Mouse (Mus musculus) adrenal gland, adult (tissue): ENCODE measurements at regions not wholly inside any gene's neighbourhood (a gene's known extent, or its start where the extent isn't known, plus 50 kb on each side); places are given as distances from the start of the nearest gene placed in this dataset.

Experiments used
- DNase-seq, 2 experiments: peaks; one replicate each; pipeline ENCODE4 v3.0.0; 2022 to 2023; ENCODE audit warnings: low spot score in 1 of 2; ENCODE audit not compliant: inconsistent age in 2 of 2

GRCm38 (mm10) chr17:84074000-84074782, 113.6 kb downstream of the Zfp36l2 start:
- peak in 1 of 2 experiments; percentile 62 for DNase-seq

DNA sequence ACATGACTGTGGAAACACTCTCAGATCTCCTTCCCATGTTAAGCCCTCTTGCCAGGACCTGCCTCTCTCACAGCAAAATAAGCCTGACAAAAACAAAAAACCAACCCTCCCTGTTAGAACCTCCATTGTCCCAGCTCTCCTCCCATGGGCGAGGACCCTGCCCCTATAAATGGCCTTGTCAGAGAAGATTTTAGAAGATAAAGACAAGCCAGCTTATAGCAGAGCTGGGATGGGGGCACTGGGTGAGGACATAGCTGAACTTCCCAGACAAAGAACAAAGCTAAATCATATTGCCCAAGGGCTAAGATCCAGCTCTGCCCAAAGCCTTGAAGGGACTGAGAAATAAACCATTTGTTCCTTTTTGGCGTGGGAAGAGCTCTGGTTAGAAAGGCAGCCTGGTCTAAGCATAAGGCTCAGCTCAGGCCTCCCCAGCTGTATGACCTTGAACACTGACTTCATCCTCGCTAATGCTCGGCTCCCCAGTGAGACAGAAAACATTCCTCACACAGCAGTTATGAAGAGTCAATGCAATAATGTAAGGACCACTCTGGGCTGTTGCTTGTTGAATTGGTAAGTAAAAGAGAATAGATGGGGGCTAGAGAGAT, 115.2 kb downstream of the Zfp36l2 start:
- peak in 1 of 2 experiments; percentile 60 for DNase-seq

DNA sequence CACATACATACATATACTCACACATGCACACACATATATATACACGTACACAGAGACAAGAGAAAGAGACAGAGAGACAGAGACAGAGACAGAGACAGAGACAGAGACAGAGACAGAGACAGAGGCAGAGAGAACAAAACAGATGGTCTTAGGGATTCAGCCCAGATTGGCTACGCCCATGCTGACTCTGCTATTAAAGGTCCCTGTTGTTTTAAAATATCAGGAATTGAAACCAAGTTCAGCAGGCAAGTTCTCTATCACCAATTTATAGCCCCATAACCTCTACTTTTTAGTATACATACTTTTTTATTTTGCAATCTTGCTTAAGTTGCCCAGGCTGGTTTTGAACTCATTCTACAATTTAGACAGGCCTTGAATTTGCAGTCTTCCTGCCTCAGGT, 115.9 kb downstream of the Zfp36l2 start:
- DNase-seq: no peak

GRCm38 (mm10) chr17:84070596-84070995, 117.2 kb downstream of the Zfp36l2 start:
- DNase-seq: no peak

- DNase-seq: no peak
Observed at GRCm38 (mm10) chr17:84067102-84067501, 120.6 kb downstream of the Zfp36l2 start.

- no peak for DNase-seq
Observed at GRCm38 (mm10) chr17:84063791-84064190, 124.0 kb downstream of the Zfp36l2 start.

GRCm38 (mm10) chr17:84061621-84062020, 126.1 kb downstream of the Zfp36l2 start:
- peak; percentile 38 to 61 for DNase-seq

DNA sequence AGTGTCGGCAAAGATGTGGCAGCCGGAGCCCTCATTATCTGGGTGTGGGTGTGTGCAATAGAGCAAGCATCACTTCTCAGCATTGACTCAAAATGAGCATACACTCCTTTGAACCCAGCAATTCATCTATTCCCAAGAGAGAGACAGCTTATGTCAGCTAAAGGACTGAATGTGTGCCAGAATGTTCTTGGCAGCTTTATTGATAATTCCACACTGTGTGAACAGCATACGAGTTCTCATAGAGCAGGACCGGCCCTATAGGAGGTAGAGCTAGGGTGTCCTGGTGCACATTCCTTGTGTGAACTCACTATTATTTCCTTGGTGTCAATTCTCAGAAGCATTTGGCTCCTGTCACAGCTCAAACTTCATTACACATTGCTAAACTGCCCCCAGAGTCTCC, 131.3 kb downstream of the Zfp36l2 start:
- DNase-seq: no peak

- DNase-seq: no peak
Observed at GRCm38 (mm10) chr17:84052437-84052836, 135.3 kb downstream of the Zfp36l2 start.

GRCm38 (mm10) chr17:84051212-84051611, 136.5 kb downstream of the Zfp36l2 start:
- DNase-seq: no peak

GRCm38 (mm10) chr17:84048533-84048932, 139.2 kb downstream of the Zfp36l2 start:
- DNase-seq: peak in 1 of 2 experiments; percentile 54

DNA sequence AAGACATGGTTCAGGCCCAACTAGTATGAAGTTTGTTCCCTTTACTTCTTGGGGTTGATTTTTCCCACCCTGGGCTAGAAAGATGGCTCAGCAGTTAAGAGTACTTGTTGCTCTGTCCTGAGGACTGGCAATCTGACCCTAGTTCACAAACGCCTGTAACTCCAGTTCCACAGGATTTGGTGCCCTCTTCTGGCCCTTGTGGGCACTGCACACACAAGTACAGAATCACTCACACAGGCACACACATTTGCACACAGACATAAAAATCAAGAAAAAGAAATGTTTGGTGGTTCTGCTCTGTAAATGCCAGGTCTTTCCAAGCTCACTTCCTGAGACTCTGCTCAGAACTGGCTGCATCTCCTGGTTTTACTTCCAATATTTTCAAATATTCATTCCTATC, 140.2 kb downstream of the Zfp36l2 start:
- no peak for DNase-seq

DNA sequence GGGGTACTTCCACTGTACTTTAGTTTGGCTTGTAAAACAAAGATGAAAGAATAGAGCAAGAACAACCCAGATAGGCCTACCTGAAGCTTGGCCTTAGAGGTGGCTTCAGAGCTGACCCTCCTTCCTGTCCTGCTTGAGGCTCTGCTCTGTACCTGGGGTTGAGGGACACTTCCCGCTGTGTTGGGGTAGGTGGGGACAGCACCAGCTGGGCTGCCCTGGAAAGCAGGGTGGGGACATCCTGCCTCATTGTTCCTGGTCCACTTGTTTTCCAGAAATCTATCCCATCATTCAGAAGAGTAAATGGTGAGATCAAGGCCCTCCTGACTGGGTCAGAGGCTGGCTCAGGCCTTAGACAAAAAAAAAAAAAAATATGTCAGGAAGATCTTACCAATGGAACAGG, 141.9 kb downstream of the Zfp36l2 start:
- DNase-seq: no peak

DNA sequence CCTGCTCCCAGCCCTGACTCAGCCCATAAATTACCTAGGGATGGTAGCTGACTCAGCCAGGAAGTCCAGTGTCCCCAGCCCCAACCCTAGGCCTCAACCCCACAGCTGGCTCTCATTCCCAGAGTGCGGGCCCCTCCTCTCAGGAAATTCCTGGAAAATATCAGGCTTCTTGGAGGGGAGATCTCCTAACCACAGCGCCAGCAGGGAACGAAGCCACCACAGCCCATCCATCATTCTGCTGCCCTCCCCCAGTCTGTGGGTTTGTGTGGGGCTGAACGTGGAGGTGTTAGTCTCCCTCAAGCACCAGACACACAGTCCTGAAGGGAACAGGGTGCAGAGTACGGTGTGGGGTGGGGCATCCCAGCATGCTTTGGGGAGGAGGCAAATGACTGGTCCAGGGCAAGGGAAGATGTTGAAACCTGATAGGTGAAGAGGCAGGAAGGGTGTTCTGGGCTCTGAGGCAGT, 143.2 kb downstream of the Zfp36l2 start:
- DNase-seq: peak in 1 of 2 experiments; percentile 67

DNA sequence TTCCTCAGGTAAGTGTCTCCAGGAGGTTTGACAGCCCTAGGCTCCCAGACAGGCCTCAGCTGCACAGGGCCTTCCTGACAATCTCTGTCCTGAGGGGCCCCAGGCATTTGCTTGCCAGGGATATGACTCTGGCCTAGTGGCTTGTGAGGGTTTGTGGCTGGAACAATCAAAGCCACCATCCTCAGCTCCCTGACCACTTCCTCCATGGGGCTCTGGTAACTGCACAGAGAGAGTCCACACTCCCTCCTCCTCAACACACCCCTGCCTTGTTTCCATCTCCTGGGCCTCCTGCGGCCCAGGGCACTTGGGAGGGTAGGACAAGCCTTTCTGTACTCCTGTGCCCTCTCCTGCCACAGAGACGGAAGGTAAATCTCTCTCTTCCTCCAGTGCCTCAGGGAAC, 144.6 kb downstream of the Zfp36l2 start:
- no peak for DNase-seq

- no peak for DNase-seq
Observed at GRCm38 (mm10) chr17:84039444-84039843, 148.3 kb downstream of the Zfp36l2 start.

DNA sequence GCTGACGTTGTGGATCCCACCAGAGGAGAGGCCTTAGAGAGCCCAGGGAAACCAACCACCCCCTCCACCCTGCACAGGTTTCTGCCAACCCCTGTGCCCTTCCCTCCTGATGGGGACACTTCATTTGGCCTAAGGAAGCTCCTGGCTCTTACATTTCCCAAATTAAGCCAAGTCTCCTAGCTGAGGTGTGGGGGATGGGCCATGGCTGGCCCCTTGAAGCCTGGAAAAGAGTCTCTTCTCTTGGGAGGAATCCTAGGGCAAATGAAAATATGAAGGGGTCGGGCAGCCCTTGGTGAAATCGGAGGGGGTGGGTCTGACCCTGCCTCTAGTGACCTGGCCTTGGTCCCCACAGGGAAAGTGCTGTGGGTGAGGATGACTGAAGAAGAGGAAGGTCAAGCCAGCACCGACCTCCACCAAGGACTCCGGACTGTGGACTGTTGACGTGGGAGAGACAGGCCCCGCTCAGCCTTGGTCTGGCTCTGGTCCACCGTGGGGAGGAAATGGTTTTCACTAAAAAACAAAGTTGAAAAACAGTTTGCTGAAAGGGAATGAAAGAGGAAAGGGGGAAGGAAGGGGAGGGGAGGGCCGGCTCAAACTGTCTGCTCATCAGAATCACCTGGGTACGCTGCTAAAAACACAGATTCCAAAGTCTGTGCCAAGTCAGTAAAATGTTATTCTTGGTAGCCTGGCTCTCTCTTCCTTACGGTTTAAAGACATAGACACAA, 150.0 kb downstream of the Zfp36l2 start:
- peak in 1 of 2 experiments; percentile 73 for DNase-seq

- no peak for DNase-seq
Observed at GRCm38 (mm10) chr17:84036056-84036455, 151.7 kb downstream of the Zfp36l2 start.

- no peak for DNase-seq
Observed at GRCm38 (mm10) chr17:84034801-84035200, 152.9 kb downstream of the Zfp36l2 start.

GRCm38 (mm10) chr17:84032441-84032840, 155.3 kb downstream of the Zfp36l2 start:
- no peak for DNase-seq

DNA sequence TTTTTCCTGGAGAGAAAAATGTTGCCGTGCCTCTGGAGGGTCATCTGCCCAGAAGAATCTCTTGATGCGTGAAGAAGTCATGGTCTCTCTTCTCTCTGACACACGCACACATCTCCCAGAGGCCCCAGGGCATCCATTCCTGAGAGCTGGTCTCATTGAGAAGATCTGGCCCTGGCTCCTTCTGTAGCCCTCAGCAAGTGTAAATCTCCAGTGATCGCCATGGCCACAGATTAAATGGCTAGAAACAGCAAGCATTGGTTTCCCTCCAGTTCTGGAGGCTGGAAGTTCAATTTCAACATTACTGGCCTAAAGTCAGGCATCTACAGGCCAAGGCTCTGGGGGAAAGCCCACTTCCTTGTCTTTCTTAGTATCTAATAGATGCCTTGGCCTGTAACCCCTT, 155.9 kb downstream of the Zfp36l2 start:
- DNase-seq: no peak

DNA sequence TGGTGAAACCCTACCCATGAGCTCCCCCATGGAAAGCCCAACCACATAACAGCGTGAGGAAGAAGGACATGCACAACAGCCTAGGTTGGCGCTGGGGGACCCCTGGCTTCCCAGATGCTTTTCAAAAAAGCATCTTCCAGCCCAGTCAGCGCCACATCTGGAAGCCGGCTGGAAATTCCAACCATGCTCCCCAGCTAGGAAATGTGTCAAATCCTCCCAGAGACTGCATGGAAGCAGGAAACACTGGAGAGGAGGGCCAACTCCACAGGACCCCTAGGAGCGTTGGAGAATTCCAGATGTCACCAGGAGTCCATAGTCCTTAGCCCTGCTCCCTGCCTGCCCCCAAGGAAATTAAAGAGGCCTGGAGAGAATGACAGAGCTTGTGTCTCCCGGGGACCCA, 156.4 kb downstream of the Zfp36l2 start:
- no peak for DNase-seq
